Mouse (Mus musculus): ENCODE measurements around the gene Cc2d1b. TPM values are rescaled to one million over a fixed set of nuclear protein-coding genes. Genes with fewer than 3 reads are reported as not detected.

Cc2d1b gene
- polyA plus RNA-seq (2015; fragmentation: Nextera tagmentation; extraction: Ambion mirVana): 21.3 and 22.4 TPM in 2 replicates

DNA sequence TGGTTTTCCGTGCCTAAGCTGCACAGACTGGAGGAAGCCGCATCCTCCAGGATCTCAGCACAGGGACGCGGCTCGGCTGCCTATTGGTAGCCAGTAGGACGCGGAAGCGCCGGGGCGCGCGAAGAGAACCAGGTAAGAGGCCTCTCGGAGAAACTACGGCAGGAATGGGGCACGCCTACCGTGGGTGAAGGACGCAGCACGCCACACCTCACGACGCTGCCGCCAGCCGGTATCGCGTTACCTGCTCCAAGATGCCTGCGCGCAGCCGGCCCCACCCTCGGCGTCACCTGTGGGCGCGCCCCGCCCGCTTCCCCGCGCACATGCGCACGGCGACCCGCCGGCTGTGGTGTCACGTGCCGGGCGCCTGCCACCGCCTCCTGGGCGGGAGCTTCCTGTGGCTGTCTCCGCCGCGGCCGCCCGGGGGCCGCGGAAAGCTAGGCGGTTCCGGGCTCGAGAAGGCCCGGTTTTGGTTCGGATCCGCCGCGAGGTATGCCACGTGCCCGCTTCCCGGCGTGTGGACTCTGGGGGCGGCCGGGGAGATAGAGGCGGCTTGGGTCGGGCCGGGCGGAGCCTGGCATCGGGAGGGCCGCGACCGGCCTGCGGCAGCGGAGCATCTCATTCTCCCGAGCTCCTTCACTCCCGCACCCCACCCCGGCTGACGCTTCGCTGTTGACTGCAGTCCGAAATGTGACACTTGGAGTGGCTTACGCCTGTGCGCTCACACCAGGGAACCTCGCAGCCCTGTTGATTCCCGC is at the start of gene Cc2d1b:
Gene Cc2d1b (plus strand): TSS at position 354 of the 755 bp plus-strand sequence.
- peak within 1 kb of the TSS; percentile 76 for H3K9ac ChIP-seq (replicated peaks; ENCODE audit: low read depth)
- peak within 1 kb of the TSS; percentile 85 for H3K27ac ChIP-seq (ENCODE audit: low read length)
- TF ChIP-seq EP300 (IDR thresholded peaks at IDR 0.05) (no peak), CTCF (IDR thresholded peaks at IDR 0.05) (0 out of 2 replicates have a peak, but pooled peaks have one; percentile 11)
- peak; percentile 97 for ATAC-seq
- H3K4me1 ChIP-seq (ENCODE audit: insufficient read depth, low read depth, low read length): peaks cover 9% of the 10 kb centered on the region; the same call in 1 of the 2 replicates
- WGBS: under 1% methylated on average over 72 of the region's 86 CpGs
- H3K4me2 ChIP-seq (replicated peaks; ENCODE audit: low read depth, low read length): peak within 1 kb of the TSS; percentile 85
- H3K9me3 ChIP-seq (ENCODE audit: low read length): no peaks in the 10 kb centered on the region
- H3K4me3 ChIP-seq (ENCODE audit: low read depth, low read length): peak within 1 kb of the TSS; percentile 80
- peak; percentile 96 for DNase-seq (ENCODE audit: low spot score)
- no peaks in the 10 kb centered on the region for H3K27me3 ChIP-seq (replicated peaks; ENCODE audit: insufficient read depth, low read length)
- H3K36me3 ChIP-seq (ENCODE audit: insufficient read depth, low read length): no peaks in the 10 kb centered on the region; the same call in 1 of the 2 replicates

DNA sequence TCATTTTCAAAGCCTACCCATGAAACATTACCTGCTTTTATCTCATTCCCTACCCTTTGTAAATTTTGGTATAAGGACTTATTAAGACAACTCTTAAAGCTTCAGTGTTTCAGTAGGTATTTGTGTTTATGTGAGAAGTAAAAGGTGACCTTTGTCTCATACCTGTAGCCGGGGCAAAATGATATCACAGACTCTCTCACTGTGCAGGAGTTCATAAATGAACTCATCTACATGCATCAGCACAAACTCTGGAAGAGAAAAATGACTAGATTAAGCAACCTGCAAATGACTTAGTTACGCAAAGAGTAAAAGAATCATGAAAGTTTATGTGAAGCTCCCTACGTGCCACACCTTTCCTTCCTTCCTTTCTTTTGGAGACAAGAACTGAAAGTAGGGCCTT is 47.1 kb upstream of the Cc2d1b start:
- 92% methylated on average over 3 of the region's 3 CpGs for WGBS
- Histone ChIP-seq H3K4me3 (ENCODE audit: low read depth, low read length) (no peak overlapping the region), H3K27ac (ENCODE audit: low read length) (no peak overlapping the region), H3K27me3 (replicated peaks; ENCODE audit: insufficient read depth, low read length) (no peaks in the 10 kb centered on the region), H3K9me3 (ENCODE audit: low read length) (no peaks in the 10 kb centered on the region), H3K36me3 (ENCODE audit: insufficient read depth, low read length) (peaks cover 33% of the 10 kb centered on the region), H3K4me2 (replicated peaks; ENCODE audit: low read depth, low read length) (no peak overlapping the region), H3K4me1 (ENCODE audit: insufficient read depth, low read depth, low read length) (no peaks in the 10 kb centered on the region), H3K9ac (replicated peaks; ENCODE audit: low read depth) (no peak overlapping the region)
- DNase-seq (ENCODE audit: low spot score) (no peak), ATAC-seq (no peak)
- no peak for TF ChIP-seq EP300 (IDR thresholded peaks at IDR 0.05)
- TF ChIP-seq CTCF (IDR thresholded peaks at IDR 0.05): no peak

DNA sequence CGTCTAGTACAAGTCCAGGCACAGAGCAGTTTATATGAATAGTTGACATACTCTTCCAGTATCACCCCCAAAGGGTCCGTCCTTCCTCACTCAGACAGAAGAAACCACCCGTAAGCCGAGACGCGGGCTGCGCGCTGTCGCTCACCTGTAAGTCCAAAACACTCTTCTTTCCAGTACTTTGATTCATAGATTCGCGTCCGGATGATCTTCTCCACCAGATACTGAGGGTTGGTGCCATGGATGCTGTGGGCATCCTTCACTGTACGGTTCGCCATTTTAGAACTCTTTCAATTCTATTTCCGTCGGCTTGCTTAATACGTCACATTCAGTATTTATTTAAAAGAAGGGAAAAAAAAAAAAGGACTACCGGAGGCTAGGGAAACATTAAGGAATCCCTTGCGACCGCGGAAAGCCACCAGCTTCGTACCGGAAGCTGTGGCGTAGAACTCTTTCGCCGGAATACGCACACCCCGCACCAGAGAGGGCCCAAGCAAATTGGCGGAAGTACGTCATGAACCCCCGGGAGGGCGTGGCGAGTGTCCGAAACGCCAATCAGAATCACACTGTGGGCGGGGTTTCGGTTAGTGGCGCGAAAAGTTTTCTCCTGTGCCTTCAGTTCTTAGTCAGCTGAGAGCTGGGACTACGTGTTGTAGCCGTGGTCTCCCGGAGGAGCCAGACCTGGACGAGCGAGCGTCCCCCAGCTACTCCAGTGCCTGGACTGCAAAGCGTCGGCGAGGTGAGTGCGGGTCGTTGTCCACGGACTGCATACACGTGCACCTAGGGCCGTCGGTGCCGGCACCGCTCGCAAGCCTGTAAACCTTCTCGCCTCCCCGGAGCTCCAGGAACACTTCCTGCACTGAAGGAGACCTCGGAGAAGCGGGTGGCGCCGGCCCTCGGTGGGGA is 40.6 kb upstream of the Cc2d1b start, which contains the start of the genes Prpf38a and Orc1:
Gene Prpf38a (minus strand): TSS at position 497 of the 903 bp plus-strand sequence.
Gene Orc1 (plus strand): TSS at position 584 of the 903 bp plus-strand sequence.
- ATAC-seq (peak; percentile 100), DNase-seq (ENCODE audit: low spot score) (peak; percentile 97)
- Histone ChIP-seq H3K4me1 (ENCODE audit: insufficient read depth, low read depth, low read length) (no peaks in the 10 kb centered on the region), H3K9ac (replicated peaks; ENCODE audit: low read depth) (peak within 1 kb of the TSS; percentile 46), H3K9me3 (ENCODE audit: low read length) (no peaks in the 10 kb centered on the region), H3K36me3 (ENCODE audit: insufficient read depth, low read length) (no peaks in the 10 kb centered on the region), H3K4me2 (replicated peaks; ENCODE audit: low read depth, low read length) (peak within 1 kb of the TSS; percentile 79), H3K27ac (ENCODE audit: low read length) (peak within 1 kb of the TSS; percentile 75), H3K4me3 (ENCODE audit: low read depth, low read length) (peak within 1 kb of the TSS; percentile 66), H3K27me3 (replicated peaks; ENCODE audit: insufficient read depth, low read length) (no peaks in the 10 kb centered on the region)
- WGBS: under 1% methylated on average over 64 of the region's 64 CpGs
- TF ChIP-seq CTCF (IDR thresholded peaks at IDR 0.05): no peak

DNA sequence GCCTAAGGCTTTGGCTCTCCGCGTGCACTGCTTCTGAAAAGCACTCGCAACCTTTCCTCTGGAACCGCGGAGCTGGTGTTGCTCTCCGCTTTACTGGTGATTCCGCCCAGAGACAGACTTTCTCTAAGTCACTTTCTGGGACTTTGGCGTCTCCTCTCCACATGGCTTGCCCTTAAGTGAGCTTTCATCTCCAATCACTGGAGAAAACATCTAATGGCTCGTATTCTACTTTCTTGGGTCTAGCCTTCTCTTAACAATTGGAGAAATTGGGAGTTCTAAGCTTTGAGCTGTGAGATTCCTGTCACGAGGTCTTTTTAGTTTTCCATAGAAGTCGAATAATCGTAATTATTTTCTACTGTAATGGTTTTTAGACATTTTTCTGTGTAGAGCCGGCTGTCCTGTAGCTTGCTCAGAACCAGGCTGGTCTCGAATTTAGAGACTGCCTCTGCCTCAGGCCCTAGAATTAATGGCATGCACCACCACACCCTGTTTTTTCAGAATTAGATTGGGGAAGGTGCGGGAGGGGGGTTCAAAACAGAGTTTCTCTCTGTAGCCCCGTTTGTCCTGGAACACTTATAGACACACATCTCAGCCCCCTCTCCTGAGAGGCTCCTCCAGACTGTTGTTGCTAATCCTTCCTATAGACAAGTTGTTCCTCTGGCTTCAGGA is 39.9 kb upstream of the Cc2d1b start:
- DNase-seq (ENCODE audit: low spot score) (no peak), ATAC-seq (no peak)
- Histone ChIP-seq H3K4me3 (ENCODE audit: low read depth, low read length) (peak overlapping the region; percentile 66), H3K36me3 (ENCODE audit: insufficient read depth, low read length) (no peaks in the 10 kb centered on the region), H3K9me3 (ENCODE audit: low read length) (no peaks in the 10 kb centered on the region), H3K9ac (replicated peaks; ENCODE audit: low read depth) (peak overlapping the region; percentile 46; the same call in 1 of the 2 replicates), H3K4me1 (ENCODE audit: insufficient read depth, low read depth, low read length) (no peaks in the 10 kb centered on the region), H3K4me2 (replicated peaks; ENCODE audit: low read depth, low read length) (peak overlapping the region; percentile 79), H3K27ac (ENCODE audit: low read length) (no peak overlapping the region), H3K27me3 (replicated peaks; ENCODE audit: insufficient read depth, low read length) (no peaks in the 10 kb centered on the region)
- 1% methylated on average over 16 of the region's 16 CpGs for WGBS
- no peak for TF ChIP-seq CTCF (IDR thresholded peaks at IDR 0.05)
- TF ChIP-seq EP300 (IDR thresholded peaks at IDR 0.05): no peak

DNA sequence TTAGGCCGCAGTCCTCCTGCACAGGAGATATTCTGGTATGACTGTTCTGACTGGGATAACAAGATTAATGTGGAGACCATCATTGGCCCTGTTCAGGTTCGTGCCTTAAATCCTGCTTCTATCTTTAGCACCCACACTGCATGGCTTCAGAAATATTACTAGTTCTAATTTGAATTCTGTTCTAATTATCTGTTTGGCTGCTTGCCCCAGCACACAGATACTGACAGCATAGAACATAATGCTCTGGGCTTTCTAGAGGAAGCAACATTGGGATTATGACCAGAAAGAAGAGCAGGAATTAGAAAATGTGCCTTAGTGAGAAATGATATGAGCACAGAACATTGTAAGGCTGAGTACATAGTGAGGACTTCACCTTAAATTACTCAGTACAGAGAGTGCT is 26.4 kb upstream of the Cc2d1b start:
- H3K27me3 ChIP-seq (replicated peaks; ENCODE audit: insufficient read depth, low read length): no peaks in the 10 kb centered on the region
- H3K9me3 ChIP-seq (ENCODE audit: low read length): no peaks in the 10 kb centered on the region
- no peak overlapping the region for H3K4me2 ChIP-seq (replicated peaks; ENCODE audit: low read depth, low read length)
- DNase-seq (ENCODE audit: low spot score) (no peak), ATAC-seq (no peak)
- WGBS: 80% methylated on average over 2 of the region's 2 CpGs
- no peak overlapping the region for H3K9ac ChIP-seq (replicated peaks; ENCODE audit: low read depth)
- no peak overlapping the region for H3K4me3 ChIP-seq (ENCODE audit: low read depth, low read length)
- no peak overlapping the region for H3K27ac ChIP-seq (ENCODE audit: low read length)
- no peaks in the 10 kb centered on the region for H3K36me3 ChIP-seq (ENCODE audit: insufficient read depth, low read length)
- TF ChIP-seq CTCF (IDR thresholded peaks at IDR 0.05) (no peak), EP300 (IDR thresholded peaks at IDR 0.05) (no peak)
- no peaks in the 10 kb centered on the region for H3K4me1 ChIP-seq (ENCODE audit: insufficient read depth, low read depth, low read length)
